Mouse (Mus musculus) myocyte (in vitro differentiated cells): ENCODE results near the gene Ctnnal1. TPM values are rescaled to one million over a fixed set of nuclear protein-coding genes. Genes with fewer than 3 reads are reported as not detected.

Experiments
- H3K27me3 ChIP-seq: one replicate; pipeline ENCODE4 v1.6.1; 2011; ENCODE audit not compliant: control insufficient read depth, insufficient read depth, insufficient read length
- H3K36me3 ChIP-seq: one replicate; pipeline ENCODE4 v1.6.1; 2011; ENCODE audit not compliant: control insufficient read depth, insufficient read depth
- H3K4me2 ChIP-seq: one replicate; pipeline ENCODE4 v1.6.1; 2011; ENCODE audit warnings: low read depth, control low read depth
- H3K4me3 ChIP-seq: one replicate; pipeline ENCODE4 v1.5.1; 2011; ENCODE audit warnings: mild to moderate bottlenecking, control low read depth, moderate library complexity
- H3K79me2 ChIP-seq: one replicate; pipeline ENCODE4 v1.6.1; 2011; ENCODE audit not compliant: control insufficient read depth, insufficient read depth
- H3ac ChIP-seq: one replicate; pipeline ENCODE4 v1.6.1; 2011; ENCODE audit not compliant: control insufficient read depth, insufficient read length
- CEBPB ChIP-seq: IDR thresholded peaks from 2 replicates; pipeline ENCODE4 v1.6.1; 2011; ENCODE audit warnings: mild to moderate bottlenecking, moderate library complexity; ENCODE audit not compliant: poor library complexity, insufficient read depth, severe bottlenecking
- E2F4 ChIP-seq: IDR thresholded peaks from one replicate; pipeline ENCODE4 v1.6.1; 2011; ENCODE audit warnings: mild to moderate bottlenecking, control low read depth, moderate library complexity; ENCODE audit not compliant: insufficient read depth
- MAX ChIP-seq: IDR thresholded peaks from one replicate; pipeline ENCODE4 v1.6.1; 2011; ENCODE audit warnings: low read depth, mild to moderate bottlenecking, control low read depth
- MYOD1 ChIP-seq, 3 experiments: IDR thresholded peaks; one replicate each; pipeline ENCODE4 v1.6.1; 2011; ENCODE audit warnings: control low read depth in 2 of 3, low read depth in 2 of 3, mild to moderate bottlenecking in 2 of 3, moderate library complexity in 1 of 3; ENCODE audit not compliant: insufficient read length in 2 of 3, control insufficient read depth in 1 of 3
- MYOG ChIP-seq, 3 experiments: IDR thresholded peaks; one replicate each; pipeline ENCODE4 v1.6.1; 2011; ENCODE audit warnings: control low read depth in 2 of 3, low read depth in 2 of 3, mild to moderate bottlenecking in 2 of 3; ENCODE audit not compliant: insufficient read length in 2 of 3, control insufficient read depth in 1 of 3, insufficient read depth in 1 of 3
- POLR2A ChIP-seq: IDR thresholded peaks from one replicate; pipeline ENCODE4 v1.6.1; 2011; ENCODE audit warnings: low read depth, mild to moderate bottlenecking, control low read depth, moderate library complexity; ENCODE audit not compliant: insufficient read length
- POLR2AphosphoS2 ChIP-seq: IDR thresholded peaks from one replicate; pipeline ENCODE4 v1.6.1; 2011; ENCODE audit warnings: low read depth, control low read depth; ENCODE audit not compliant: insufficient read length
- REST ChIP-seq: IDR thresholded peaks from one replicate; pipeline ENCODE4 v1.6.1; 2011; ENCODE audit warnings: mild to moderate bottlenecking, control low read depth, moderate library complexity; ENCODE audit not compliant: insufficient read depth, insufficient read length
- SRF ChIP-seq: IDR thresholded peaks from one replicate; pipeline ENCODE4 v1.6.1; 2011; ENCODE audit warnings: low read depth; ENCODE audit not compliant: control insufficient read depth, insufficient read length
- TCF12 ChIP-seq: IDR thresholded peaks from one replicate; pipeline ENCODE4 v1.6.1; 2011; ENCODE audit warnings: mild to moderate bottlenecking, control low read depth; ENCODE audit not compliant: poor library complexity, insufficient read depth, severe bottlenecking
- TCF3 ChIP-seq: IDR thresholded peaks from one replicate; pipeline ENCODE4 v1.6.1; 2011; ENCODE audit warnings: low read depth, control low read depth; ENCODE audit not compliant: insufficient read length
- USF1 ChIP-seq: IDR thresholded peaks from one replicate; pipeline ENCODE4 v1.6.1; 2011; ENCODE audit warnings: low read depth, mild to moderate bottlenecking, control low read depth, moderate library complexity
- polyA plus RNA-seq: library from polyadenylated mRNA; unstranded; fragments of >200 nt; fragmentation: generic; extraction: Trizol; gene quantifications from one replicate; pipeline ENCODE4 v1.2.1, GENCODE M21; 2012; ENCODE audit warnings: missing spikeins

Ctnnal1 gene
- polyA plus RNA-seq, 1 experiment: 4.3 TPM

DNA sequence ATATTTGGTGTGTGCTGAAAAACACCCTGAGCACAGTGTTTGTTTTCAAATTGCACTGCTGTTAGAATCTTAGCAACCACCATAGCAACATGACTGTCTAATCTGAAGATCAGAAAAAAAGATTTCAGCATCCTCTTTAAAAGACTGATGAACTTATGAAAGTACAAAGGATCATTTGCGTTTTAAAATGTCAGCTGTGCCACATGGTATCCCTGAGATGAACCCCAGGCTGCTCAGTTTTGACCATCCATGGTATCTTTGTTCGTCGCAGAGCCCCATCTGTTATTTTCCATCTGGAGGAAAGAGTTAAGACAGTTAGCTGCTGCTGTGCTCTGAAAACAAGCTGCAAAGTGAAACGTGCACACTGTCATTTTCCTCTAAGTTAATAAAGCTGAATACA lies 52.9 kb downstream of the Ctnnal1 start:
- Histone ChIP-seq H3K4me2 (peak overlapping the region; percentile 26), H3K79me2 (no peaks in the 10 kb centered on the region), H3K4me3 (no peak overlapping the region), H3K27me3 (no peaks in the 10 kb centered on the region), H3ac (no peak overlapping the region), H3K36me3 (peaks cover 5% of the 10 kb centered on the region)
- TF ChIP-seq MYOD1 (IDR thresholded peaks at IDR 0.05; ENCODE audit: control insufficient read depth in 1 of 3, insufficient read length in 2 of 3, low read depth in 2 of 3) (no peak), POLR2A (no peak), REST (no peak), MAX (no peak), E2F4 (no peak), TCF12 (no peak), POLR2AphosphoS2 (no peak), SRF (no peak), CEBPB (no peak), TCF3 (no peak), MYOG (IDR thresholded peaks at IDR 0.05; ENCODE audit: control insufficient read depth in 1 of 3, insufficient read depth in 1 of 3, insufficient read length in 2 of 3, low read depth in 2 of 3) (no peak)

DNA sequence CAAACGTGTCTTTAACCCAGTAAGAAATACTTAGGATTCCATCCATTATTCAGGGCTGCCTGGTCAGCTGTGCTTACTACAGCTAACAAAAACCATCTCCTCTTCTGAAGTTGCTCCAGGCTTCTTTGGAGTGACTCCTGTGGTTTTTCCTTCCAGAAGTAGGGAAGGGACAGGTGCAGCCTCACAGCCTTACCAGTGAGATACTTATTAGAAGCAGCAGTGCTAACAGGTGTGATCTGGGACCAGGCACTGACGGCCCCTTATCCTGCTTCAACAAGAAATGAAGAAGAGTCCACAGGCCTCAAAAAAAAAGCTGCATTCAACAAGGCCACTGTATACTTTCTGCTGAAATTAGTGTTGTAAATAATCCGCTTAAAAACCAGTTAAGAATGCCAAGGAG lies 53.3 kb downstream of the Ctnnal1 start:
- no peaks in the 10 kb centered on the region for H3K27me3 ChIP-seq
- H3K4me2 ChIP-seq: peak overlapping the region; percentile 26
- TF ChIP-seq MAX: no peak
- peak in 2 of 3 experiments; percentile 36 to 58 for TF ChIP-seq MYOG (IDR thresholded peaks at IDR 0.05; ENCODE audit: control insufficient read depth in 1 of 3, insufficient read depth in 1 of 3, insufficient read length in 2 of 3, low read depth in 2 of 3)
- TF ChIP-seq CEBPB: no peak
- TF ChIP-seq E2F4: no peak
- TF ChIP-seq POLR2A: no peak
- no peak for TF ChIP-seq TCF3
- TF ChIP-seq MYOD1 (IDR thresholded peaks at IDR 0.05; ENCODE audit: control insufficient read depth in 1 of 3, insufficient read length in 2 of 3, low read depth in 2 of 3): peak in 2 of 3 experiments; percentile 76 to 77
- peak; percentile 42 for TF ChIP-seq TCF12
- no peak for TF ChIP-seq SRF
- TF ChIP-seq REST: no peak
- no peak overlapping the region for H3K4me3 ChIP-seq
- peaks cover 9% of the 10 kb centered on the region for H3K36me3 ChIP-seq
- H3K79me2 ChIP-seq: no peaks in the 10 kb centered on the region
- H3ac ChIP-seq: no peak overlapping the region

DNA sequence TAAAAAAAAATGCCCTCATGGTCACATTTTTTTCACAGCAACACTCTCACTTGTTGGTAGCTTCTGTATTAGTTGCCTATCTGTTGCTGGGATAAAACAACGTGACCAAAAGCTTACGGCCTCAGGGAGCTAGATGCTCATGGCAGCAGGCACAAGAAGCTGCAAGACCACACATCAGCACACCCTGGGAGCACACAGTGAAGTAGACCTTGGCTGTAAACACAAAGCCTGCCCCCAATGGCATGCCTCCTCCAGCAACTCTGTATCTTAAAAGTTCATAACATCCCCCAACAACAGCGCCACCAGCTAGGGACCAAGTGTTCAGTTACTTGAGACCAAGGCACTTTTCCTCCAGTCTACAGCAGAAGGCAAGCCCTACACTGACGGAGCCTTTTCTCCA lies 55.9 kb downstream of the Ctnnal1 start:
- H3ac ChIP-seq: no peak overlapping the region
- TF ChIP-seq POLR2AphosphoS2 (peak; percentile 74), MYOG (IDR thresholded peaks at IDR 0.05; ENCODE audit: control insufficient read depth in 1 of 3, insufficient read depth in 1 of 3, insufficient read length in 2 of 3, low read depth in 2 of 3) (no peak), MYOD1 (IDR thresholded peaks at IDR 0.05; ENCODE audit: control insufficient read depth in 1 of 3, insufficient read length in 2 of 3, low read depth in 2 of 3) (no peak), REST (no peak), USF1 (no peak)
- H3K4me3 ChIP-seq: no peak overlapping the region
- no peaks in the 10 kb centered on the region for H3K27me3 ChIP-seq
- H3K79me2 ChIP-seq: peaks cover 5% of the 10 kb centered on the region
- H3K4me2 ChIP-seq: no peak overlapping the region
- H3K36me3 ChIP-seq: peaks cover 26% of the 10 kb centered on the region

DNA sequence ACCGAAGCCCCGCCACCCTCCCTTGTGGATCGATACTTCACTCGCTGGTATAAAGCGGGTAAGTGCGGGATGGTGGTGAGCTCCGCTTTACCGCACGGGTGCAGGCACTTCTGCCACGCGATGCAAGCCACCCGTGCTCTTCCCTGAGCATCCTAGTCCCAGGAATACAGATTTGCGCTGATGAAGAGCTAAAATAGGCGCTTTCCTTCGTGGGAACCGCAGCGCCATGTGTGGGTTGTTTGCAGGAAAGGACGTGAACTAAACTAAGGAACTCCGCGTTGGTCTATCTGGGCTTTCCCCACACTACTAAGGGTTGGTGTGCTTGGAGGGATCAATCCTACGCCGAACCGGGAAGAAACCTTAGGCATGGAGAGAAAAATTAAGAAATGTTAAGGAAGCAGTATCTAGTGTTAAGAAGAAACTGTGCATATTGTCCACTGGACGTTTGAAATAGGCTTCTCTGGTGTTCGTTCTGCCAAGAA lies 62.3 kb downstream of the Ctnnal1 start:
- Histone ChIP-seq H3K36me3 (peaks cover 39% of the 10 kb centered on the region), H3K4me3 (peak overlapping the region; percentile 98), H3ac (peak overlapping the region; percentile 9), H3K27me3 (no peaks in the 10 kb centered on the region), H3K79me2 (peaks cover 50% of the 10 kb centered on the region), H3K4me2 (peak overlapping the region; percentile 89)
- TF ChIP-seq USF1 (no peak), REST (no peak), MYOG (IDR thresholded peaks at IDR 0.05; ENCODE audit: control insufficient read depth in 1 of 3, insufficient read depth in 1 of 3, insufficient read length in 2 of 3, low read depth in 2 of 3) (no peak), MAX (no peak), TCF12 (no peak), CEBPB (no peak), MYOD1 (IDR thresholded peaks at IDR 0.05; ENCODE audit: control insufficient read depth in 1 of 3, insufficient read length in 2 of 3, low read depth in 2 of 3) (no peak), POLR2A (no peak), POLR2AphosphoS2 (no peak)

DNA sequence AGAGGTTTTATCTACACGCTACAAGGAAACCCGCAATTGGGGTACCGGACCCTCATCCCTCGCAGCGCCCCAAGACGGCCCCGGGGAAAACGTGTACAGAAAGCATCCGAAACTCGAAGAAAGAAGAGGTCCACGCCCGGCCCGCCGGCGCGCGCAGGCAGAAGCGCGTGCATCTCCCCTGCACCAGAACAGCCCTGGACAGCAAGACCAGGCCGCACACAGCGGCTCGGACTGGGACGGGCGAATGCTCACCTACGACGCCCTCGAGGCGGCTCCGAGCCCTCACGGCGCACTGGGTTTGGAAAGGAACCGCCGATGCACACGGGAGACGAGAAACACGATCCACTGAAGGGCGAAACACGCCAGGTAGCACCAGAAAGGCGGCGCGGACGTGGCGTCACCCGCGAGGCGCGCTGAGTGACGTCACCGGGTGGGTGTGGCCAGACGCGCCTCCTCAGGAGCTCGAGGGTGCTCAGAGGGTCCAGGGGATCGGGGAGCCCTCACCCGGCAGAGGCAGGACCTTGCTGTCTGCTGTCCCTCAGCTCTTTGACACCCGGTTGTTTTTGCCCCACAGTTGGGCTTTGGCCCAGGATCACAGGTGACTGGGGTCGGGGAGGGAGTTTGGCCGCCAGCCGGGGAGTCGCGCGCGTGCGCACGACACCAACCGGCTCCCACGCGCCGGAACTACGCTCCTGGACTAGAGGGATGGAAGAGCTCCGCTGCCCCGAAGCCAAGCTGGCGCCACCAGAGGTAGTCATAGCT lies 62.9 kb downstream of the Ctnnal1 start, which contains the start of the genes Elp1 and Fam206a:
TSS of gene Elp1 (minus strand) at position 425 of the 762 bp plus-strand sequence.
TSS of gene Fam206a (plus strand) at position 439 of the 762 bp plus-strand sequence.
- Histone ChIP-seq H3K36me3 (peaks cover 43% of the 10 kb centered on the region), H3K4me3 (peak within 1 kb of the TSS; percentile 98), H3K27me3 (no peaks in the 10 kb centered on the region), H3ac (peak within 1 kb of the TSS; percentile 9), H3K79me2 (peaks cover 51% of the 10 kb centered on the region), H3K4me2 (peak within 1 kb of the TSS; percentile 89)
- TF ChIP-seq MAX (no peak), TCF3 (no peak), POLR2A (peak; percentile 89), SRF (peak; percentile 89), REST (peak; percentile 5), MYOG (IDR thresholded peaks at IDR 0.05; ENCODE audit: control insufficient read depth in 1 of 3, insufficient read depth in 1 of 3, insufficient read length in 2 of 3, low read depth in 2 of 3) (peak in 1 of 3 experiments; percentile 49), POLR2AphosphoS2 (peak; percentile 93), USF1 (no peak), MYOD1 (IDR thresholded peaks at IDR 0.05; ENCODE audit: control insufficient read depth in 1 of 3, insufficient read length in 2 of 3, low read depth in 2 of 3) (peak in 1 of 3 experiments; percentile 22)
